Mouse (Mus musculus) neural tube, embryonic 13.5 days (tissue): ENCODE measurements around the gene Unc93a. TPM values are rescaled to one million over a fixed set of nuclear protein-coding genes. Genes with fewer than 3 reads are reported as not detected.

Experiments
- polyA plus RNA-seq: library from polyadenylated mRNA; unstranded; fragments of >200 nt; fragmentation: Nextera tagmentation; extraction: Ambion mirVana; gene quantifications from 2 replicates; pipeline ENCODE4 v1.2.1, GENCODE M21; 2015

Unc93a gene
- polyA plus RNA-seq, 1 experiment from 2014 or later: not detected

Other genes starting within 250 kb of the Unc93a start
- gene Pnldc1, start 221.6 kb downstream of the Unc93a start, polyA plus RNA-seq: 1.9 and 2.5 TPM in 2 replicates
- 410 and 432 TPM in 2 replicates for gene Tcp1, start 216.1 kb downstream of the Unc93a start, polyA plus RNA-seq
- gene Mrpl18, start 215.5 kb downstream of the Unc93a start, polyA plus RNA-seq: 134 and 144 TPM in 2 replicates
- gene Acat3, start 191.2 kb downstream of the Unc93a start, polyA plus RNA-seq: 0.39 and 1.1 TPM in 2 replicates
- gene Acat2, start 171.1 kb downstream of the Unc93a start, polyA plus RNA-seq: 306 and 330 TPM in 2 replicates
- gene Wtap, start 137.6 kb downstream of the Unc93a start, polyA plus RNA-seq: 136 and 148 TPM in 2 replicates
- gene Sod2, start 125.0 kb downstream of the Unc93a start, polyA plus RNA-seq: 116 and 132 TPM in 2 replicates
- not detected in 2 replicates for gene Gpr31b, start 79.5 kb downstream of the Unc93a start, polyA plus RNA-seq
- gene Tcp10b, start 70.7 kb downstream of the Unc93a start, polyA plus RNA-seq: 0.33 TPM in 1 of 2 replicates, not detected in the other
- gene Smok2a, start 89.4 kb upstream of the Unc93a start, polyA plus RNA-seq: not detected in 2 replicates
- not detected in 2 replicates for gene Smok2b, start 98.4 kb upstream of the Unc93a start, polyA plus RNA-seq
- 0.11 and 0.17 TPM in 2 replicates for gene Tcp10c, start 222.8 kb upstream of the Unc93a start, polyA plus RNA-seq